Mouse (Mus musculus): ENCODE data around the gene Nudt1.
"Not testable (repeated sequence)": the region's sequence is repeated elsewhere in the genome, so short reads cannot be mapped to it uniquely, and the experiment has no call there.

Gene Nudt1

GRCm38 (mm10) chr5:140345244-140345643 lies 23.8 kb downstream of the Nudt1 start:
- DNase-seq = no peak

- no peak for DNase-seq
Observed at GRCm38 (mm10) chr5:140346050-140346449, 24.6 kb downstream of the Nudt1 start.

DNA sequence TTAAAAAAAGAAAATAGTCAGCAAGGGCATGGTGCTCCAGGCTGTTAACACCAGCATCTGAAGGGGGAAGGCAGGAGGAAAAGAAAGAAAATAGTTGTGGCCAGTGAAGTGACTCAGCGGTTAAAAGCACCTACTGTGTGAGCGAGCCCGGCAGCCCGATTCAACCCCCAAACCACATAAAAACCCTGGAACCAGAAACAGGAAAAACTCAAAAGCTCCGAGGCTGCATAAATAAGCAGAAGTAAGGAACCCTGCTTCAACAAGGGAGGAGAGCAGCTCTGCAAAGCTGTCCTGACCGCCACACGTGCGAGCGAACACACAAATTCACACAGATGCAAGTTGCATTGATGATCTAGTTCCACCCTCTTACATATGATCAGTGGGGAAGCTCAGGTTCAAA lies 28.4 kb downstream of the Nudt1 start:
- DNase-seq = no peak

DNA sequence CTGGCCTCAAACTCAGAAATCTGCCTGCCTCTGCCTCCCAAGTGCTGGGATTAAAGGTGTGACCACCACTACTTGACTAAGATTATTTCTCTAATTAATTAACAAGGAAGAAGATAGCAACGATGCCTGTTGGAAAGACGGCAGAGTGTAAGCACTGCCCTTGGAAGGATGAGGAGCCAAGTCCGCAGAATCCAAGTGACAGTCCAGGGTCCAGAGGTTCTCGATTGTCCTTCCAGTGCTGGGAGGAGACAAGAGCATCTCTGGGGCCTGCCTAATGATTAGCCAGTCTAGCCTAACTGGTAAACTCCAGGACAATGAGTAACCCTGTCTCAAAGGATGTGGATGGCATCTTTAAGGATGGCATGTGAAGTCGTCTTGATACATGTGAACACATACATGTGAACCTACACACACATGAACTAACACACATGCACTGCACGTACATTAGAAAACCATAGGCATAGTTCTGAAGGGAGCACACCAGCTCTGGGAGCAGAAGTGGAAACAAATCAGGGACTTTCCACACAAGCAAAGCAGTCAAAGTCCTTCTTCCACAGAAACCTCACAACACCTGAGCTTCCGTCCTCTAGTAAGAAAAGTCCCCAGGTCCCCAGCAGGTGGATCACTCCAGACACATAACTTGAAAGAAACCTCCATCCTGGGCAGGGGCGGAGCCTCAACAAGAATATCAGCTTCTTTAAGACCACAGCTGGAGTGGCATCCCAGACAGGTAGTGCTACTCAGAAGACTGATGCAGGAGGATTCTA lies 29.5 kb downstream of the Nudt1 start:
- peak; percentile 61 to 71 for DNase-seq

DNA sequence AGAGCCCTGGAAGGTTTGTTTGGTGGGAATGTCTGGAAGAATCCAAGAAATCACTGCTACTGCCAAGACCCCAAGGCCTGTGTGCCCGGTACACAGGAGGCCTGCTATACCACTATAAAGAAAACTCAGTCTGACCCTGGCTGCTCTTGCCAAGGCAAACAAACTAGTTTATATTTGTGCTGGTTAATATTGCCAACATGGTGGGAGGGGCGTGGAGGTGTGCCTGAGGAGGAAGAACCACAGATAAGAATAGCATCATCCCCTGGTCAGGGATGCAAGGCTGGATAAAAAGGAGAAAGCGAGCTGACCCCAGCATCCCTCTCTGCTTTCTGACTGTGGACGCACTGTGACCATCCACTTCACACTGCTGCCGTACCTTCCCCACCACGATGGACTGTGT lies 30.9 kb downstream of the Nudt1 start:
- peak; percentile 44 to 49 for DNase-seq

DNA sequence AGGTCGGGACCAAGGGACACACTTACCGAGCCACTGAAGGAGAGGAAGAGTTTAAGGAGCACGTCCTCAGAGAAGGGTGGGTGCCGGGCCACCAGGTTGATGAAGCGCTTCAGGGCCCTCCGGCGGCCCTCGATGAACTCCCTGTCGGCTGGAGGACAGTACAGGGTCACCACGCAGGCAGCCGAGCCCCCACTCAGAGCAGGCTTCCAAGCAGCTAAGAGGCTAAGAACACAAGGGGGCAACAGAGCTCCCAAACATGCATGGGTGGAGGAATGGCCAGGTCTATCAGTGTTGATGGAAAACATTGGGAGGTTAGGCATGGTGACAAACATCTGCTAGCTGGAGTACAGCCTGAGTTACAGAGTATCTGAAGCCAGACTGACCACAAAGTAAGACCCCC lies 34.5 kb downstream of the Nudt1 start:
- no peak for DNase-seq

DNA sequence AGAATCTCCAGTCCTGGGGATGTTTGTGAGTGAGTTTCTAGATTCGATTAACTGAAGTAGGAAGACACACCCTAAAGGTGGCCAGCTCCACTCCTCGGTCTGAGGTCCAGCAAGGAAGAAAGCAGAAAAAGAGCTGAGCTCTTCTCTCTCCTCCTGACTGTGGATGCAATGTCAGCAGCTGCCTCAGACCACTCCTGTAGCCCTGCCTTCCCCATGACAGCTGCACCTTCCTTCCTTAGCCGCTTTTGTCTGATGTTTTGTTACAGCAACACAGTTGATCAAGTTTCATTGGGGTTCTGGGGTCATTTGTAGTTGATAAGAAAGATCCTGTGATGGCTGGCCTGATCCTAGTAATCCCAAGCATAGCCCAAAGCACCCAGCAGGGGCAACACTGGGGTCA lies 36.0 kb downstream of the Nudt1 start:
- no peak for DNase-seq

- DNase-seq = peak; percentile 74 to 75
Observed at GRCm38 (mm10) chr5:140359930-140360674, 38.6 kb downstream of the Nudt1 start.

GRCm38 (mm10) chr5:140364415-140364814 lies 43.0 kb downstream of the Nudt1 start:
- DNase-seq = peak; percentile 75 to 87

GRCm38 (mm10) chr5:140368126-140368525 lies 46.7 kb downstream of the Nudt1 start:
- not testable (repeated sequence) for DNase-seq

GRCm38 (mm10) chr5:140368926-140369325 lies 47.5 kb downstream of the Nudt1 start:
- DNase-seq = no peak

- no peak for DNase-seq
Observed at GRCm38 (mm10) chr5:140369466-140369865, 48.0 kb downstream of the Nudt1 start.

- peak; percentile 48 to 66 for DNase-seq
Observed at GRCm38 (mm10) chr5:140370446-140371254, 49.2 kb downstream of the Nudt1 start.

- DNase-seq = no peak
Observed at GRCm38 (mm10) chr5:140371671-140372070, 50.2 kb downstream of the Nudt1 start.

- DNase-seq = no peak
Observed at GRCm38 (mm10) chr5:140373711-140374110, 52.3 kb downstream of the Nudt1 start.

GRCm38 (mm10) chr5:140374226-140374625 lies 52.8 kb downstream of the Nudt1 start:
- DNase-seq = no peak

GRCm38 (mm10) chr5:140375249-140375829 lies 53.9 kb downstream of the Nudt1 start:
- DNase-seq = no peak

DNA sequence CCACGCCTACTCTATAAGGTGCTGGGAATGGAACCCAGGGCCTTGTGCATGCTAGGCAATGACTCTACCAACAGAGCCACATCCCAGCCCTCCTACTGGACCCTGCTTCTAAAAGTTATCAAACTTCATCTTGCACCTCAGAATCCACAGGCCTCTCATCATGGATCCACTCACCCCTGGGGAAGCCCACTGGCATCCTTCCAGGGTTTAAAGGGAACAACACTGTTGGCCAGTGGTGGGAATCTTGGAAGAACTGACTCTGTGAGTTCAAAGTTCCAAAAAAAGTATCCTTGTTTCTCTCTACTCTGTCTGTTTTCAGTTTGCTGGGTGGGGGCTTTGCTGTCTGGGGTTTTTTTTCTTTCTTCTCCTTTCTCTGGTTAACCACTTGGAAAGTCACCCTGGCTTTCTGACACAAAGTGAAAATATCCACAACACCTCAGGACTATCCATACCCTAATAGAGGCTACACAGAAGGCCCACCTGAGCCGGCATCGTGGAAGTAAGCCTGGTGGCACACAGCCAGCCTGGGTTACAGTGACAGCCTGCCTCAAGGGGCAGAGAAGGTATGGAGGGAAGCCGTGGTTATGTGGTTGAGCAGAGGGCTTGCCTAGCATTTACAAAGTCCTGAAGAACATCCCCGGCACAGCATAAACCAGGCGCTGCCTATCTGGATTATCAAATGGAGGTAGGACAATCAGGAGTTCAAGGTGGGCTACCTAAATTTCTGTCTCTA lies 56.8 kb downstream of the Nudt1 start:
- peak; percentile 73 to 81 for DNase-seq

GRCm38 (mm10) chr5:140379299-140379698 lies 57.8 kb downstream of the Nudt1 start:
- DNase-seq = no peak

- DNase-seq = no peak
Observed at GRCm38 (mm10) chr5:140381156-140381555, 59.7 kb downstream of the Nudt1 start.

DNA sequence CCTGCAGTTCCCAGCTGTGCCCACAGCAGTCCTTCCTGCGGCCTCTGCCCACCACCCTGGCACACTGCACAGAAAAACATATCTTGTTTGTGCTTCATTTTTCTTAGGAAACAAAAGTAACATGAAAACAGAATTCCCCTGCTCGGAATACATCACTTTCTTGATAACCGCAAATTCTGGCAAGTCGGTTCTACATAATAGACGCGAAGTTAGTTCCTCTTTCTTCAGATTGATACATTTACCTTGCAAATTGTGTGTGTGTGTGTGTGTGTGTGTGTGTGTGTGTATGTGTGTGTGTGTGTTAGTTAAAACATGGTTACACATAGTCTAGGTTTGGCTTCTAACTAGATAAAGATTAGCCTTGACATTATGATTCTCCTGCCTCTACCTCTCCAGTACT lies 61.2 kb downstream of the Nudt1 start:
- DNase-seq = no peak

- DNase-seq = peak; percentile 52 to 53
Observed at GRCm38 (mm10) chr5:140383559-140383958, 62.1 kb downstream of the Nudt1 start.
